Mouse (Mus musculus) gastrocnemius, postnatal 36 days (tissue): ENCODE measurements around the gene Aph1b. TPM values are rescaled to one million over a fixed set of nuclear protein-coding genes. Genes with fewer than 3 reads are reported as not detected.

ENCODE experiments used
- DNase-seq, 2 experiments: peaks; one replicate each; pipeline ENCODE4 v3.0.0; 2022
- intact Hi-C: fragments of 180-260 bp; cut with DNase I; formaldehyde crosslinking; loops from one replicate; pipeline ENCODE4 v1.15.1; 2025
- total RNA-seq, 2 experiments: library from RNA; stranded (reverse); gene quantifications; 2 replicates each; pipeline ENCODE4 v1.2.3; 2021

Gene Aph1b
- total RNA-seq, 2 experiments from 2014 or later, result 1.9 to 2.0 TPM

- DNase-seq, result no peak
- intact Hi-C loops, result no loop called here
These were observed 42.4 kb downstream of the Aph1b start for GRCm38 (mm10) chr9:66752849-66753248.

DNA sequence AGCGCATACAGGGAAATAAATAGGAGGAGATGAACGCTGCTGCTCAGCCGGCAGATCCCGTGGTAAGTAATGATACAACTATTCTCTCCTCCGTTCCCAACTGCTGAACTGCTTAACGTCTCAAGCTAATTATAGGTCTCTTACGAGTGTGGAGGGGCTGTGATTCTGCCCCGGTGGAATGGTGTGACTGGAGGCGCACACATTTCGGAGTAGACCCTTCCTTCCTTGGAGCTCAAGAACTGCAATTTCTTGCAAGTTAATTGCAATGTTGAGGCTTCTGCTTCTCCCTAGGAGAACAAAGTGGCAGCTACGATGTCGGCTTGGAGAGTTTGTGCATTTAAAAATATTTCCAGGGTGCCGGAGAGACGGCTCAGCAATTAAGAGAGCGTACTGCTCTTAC, 46.9 kb downstream of the Aph1b start:
- intact Hi-C loops, result no loop called here

GRCm38 (mm10) chr9:66744531-66744930, 50.8 kb downstream of the Aph1b start:
- intact Hi-C loops, result no loop called here

More for the DNA sequence above, 46.9 kb downstream of the Aph1b start:
- no peak for DNase-seq

GRCm38 (mm10) chr9:66739516-66739915, 55.8 kb downstream of the Aph1b start:
- intact Hi-C loops, result no loop called here
- DNase-seq, result no peak

More at GRCm38 (mm10) chr9:66744531-66744930, 50.8 kb downstream of the Aph1b start:
- DNase-seq, result no peak

DNA sequence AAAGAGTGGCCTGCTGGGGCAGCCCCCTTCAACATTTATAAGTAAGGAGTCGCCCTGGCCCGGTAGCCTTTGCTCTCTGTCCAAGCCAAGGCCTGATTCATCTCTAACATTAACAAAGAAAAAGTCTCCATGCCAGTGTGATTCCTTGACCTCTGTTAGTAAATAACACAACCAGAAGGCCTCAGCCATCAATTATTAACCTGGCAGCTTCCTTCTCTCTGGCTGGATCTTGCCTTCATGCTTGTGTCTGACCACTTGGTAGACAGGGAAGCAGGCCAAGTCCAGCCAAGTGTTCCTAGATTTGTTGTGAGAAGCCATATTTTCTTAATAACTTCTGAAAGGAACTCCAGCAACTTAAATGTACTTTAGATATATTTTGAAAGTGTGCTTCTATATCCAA, 58.7 kb downstream of the Aph1b start:
- DNase-seq, result no peak
- intact Hi-C loops, result no loop called here

GRCm38 (mm10) chr9:66736016-66736415, 59.3 kb downstream of the Aph1b start:
- intact Hi-C loops, result no loop called here
- no peak for DNase-seq

DNA sequence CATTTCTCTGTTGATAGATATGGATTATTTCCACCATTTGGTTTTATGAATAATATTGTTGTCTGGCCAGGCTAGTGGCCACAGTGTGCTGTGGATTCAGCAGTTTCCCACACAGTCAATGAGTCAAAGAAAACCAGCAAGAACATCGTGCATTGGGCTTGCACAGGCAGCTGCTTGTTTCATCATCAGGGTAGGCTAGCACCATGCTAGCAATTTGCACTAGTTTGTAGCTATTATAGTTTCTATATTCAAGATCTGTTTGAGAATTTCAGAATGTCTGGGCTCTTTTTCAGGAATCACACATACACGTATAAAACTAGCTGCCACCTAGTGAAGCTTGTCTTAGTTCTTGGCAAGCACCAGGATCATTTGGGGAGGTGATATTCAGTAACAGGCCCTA, 60.2 kb downstream of the Aph1b start:
- intact Hi-C loops, result no loop called here
- no peak for DNase-seq

GRCm38 (mm10) chr9:66734568-66734967, 60.7 kb downstream of the Aph1b start:
- intact Hi-C loops, result no loop called here
- no peak for DNase-seq

GRCm38 (mm10) chr9:66732791-66733691, 62.2 kb downstream of the Aph1b start:
- intact Hi-C loops, result no loop called here
- DNase-seq, result no peak

GRCm38 (mm10) chr9:66731284-66731683, 64.0 kb downstream of the Aph1b start:
- no peak for DNase-seq
- intact Hi-C loops, result no loop called here

GRCm38 (mm10) chr9:66730556-66730955, 64.7 kb downstream of the Aph1b start:
- intact Hi-C loops, result no loop called here
- no peak for DNase-seq

GRCm38 (mm10) chr9:66727333-66727732, 68.0 kb downstream of the Aph1b start:
- no peak for DNase-seq
- intact Hi-C loops, result no loop called here

DNA sequence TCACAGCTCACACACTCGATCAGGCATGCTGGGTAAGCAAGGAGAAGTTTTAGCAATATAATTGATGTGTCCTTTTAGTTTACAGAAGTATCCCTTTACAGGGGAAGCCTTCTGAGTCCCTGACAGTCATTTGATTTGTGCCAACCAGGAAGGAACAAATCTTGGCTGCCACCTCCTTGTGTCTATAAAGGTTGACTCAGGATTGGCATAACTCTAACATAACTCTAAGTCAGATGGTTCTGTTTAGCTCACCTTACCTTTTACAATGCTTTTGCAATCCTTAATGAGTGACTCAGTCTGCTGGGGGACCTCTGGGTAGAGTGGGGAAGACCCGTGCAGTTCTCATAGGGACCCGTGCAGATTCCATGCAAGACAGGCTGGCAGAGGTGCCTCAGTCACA, 69.7 kb downstream of the Aph1b start:
- intact Hi-C loops, result no loop called here
- no peak for DNase-seq

Other genes with a start within 250 kb of the Aph1b start
- gene Usp3, start 202.3 kb downstream of the Aph1b start, total RNA-seq, result 10 to 100 TPM; 13.2 to 15.4 TPM
- gene Car12, start 81.8 kb downstream of the Aph1b start, total RNA-seq, result under 1 TPM; 0.13 to 0.27 TPM
- not detected for gene Gm10647, start 1.5 kb upstream of the Aph1b start, total RNA-seq
- gene Aph1c, start 39.2 kb upstream of the Aph1b start, total RNA-seq, result under 1 TPM; 0.33 to 0.44 TPM
- 1 to 10 TPM; 5.0 to 5.5 TPM for gene Rab8b, start 124.2 kb upstream of the Aph1b start, total RNA-seq
- 100 to 1,000 TPM; 170 to 203 TPM for gene Rps27l, start 150.6 kb upstream of the Aph1b start, total RNA-seq
- gene Lactb, start 180.0 kb upstream of the Aph1b start, total RNA-seq, result 10 to 100 TPM; 20.8 to 22.1 TPM